Mouse (Mus musculus): ENCODE results near the gene Prss22. TPM values are rescaled to one million over a fixed set of nuclear protein-coding genes. Genes with fewer than 3 reads are reported as not detected.

Prss22 gene
- not detected in 2 replicates for polyA plus RNA-seq (2012; rRNA removed)

GRCm38 (mm10) chr17:23997901-23998300 lies at the start of gene Prss22:
Gene Prss22, minus strand, starts transcription at chr17:23998100.

GRCm38 (mm10) chr17:24037844-24038243 lies 39.9 kb upstream of the Prss22 start, which contains the start of gene Prss27:
Gene Prss27, plus strand, starts transcription at chr17:24038144.

GRCm38 (mm10) chr17:23980297-23980909 lies 17.5 kb downstream of the Prss22 start, which contains the start of gene Prss30:
Gene Prss30, minus strand, starts transcription at chr17:23980566.

DNA sequence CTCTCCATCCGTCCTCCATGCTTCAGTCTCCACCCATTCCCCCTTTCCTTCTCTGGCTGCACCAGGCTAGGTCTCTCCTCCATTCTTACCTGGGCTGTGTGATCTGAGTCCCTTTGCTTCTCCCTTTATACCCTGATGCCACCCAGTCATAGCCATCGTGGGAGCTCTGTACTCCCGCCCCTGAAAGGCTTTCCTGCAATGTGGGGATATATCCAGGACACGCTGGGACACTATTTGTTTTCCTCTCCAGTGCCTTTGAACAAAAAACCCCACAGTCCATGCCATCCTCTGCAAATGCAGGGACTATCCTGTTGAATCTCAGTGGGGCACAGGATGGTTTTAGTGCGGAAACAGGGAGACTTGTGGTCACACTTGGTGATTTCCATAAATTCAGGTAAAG lies 42.7 kb downstream of the Prss22 start, which contains the start of gene Sbpl:
TSS of gene Sbpl (minus strand) at position 101 of the 400 bp plus-strand sequence.

Other genes with a start within 250 kb of the Prss22 start
- 30.4 and 32.2 TPM in 2 replicates for gene Flywch1, start 226.5 kb downstream of the Prss22 start, polyA plus RNA-seq (2012; rRNA removed)
- 15.4 and 24.0 TPM in 2 replicates for gene Flywch2, start 212.0 kb downstream of the Prss22 start, polyA plus RNA-seq (2012; rRNA removed)
- gene Srrm2, start 207.6 kb downstream of the Prss22 start, polyA plus RNA-seq (2012; rRNA removed), result 521 and 552 TPM in 2 replicates
- gene Elob, start 169.0 kb downstream of the Prss22 start, polyA plus RNA-seq (2012; rRNA removed), result 551 and 740 TPM in 2 replicates
- 0.24 and 0.87 TPM in 2 replicates for gene Prss33, start 162.0 kb downstream of the Prss22 start, polyA plus RNA-seq (2012; rRNA removed)
- gene Prss32, start 154.2 kb downstream of the Prss22 start, polyA plus RNA-seq (2012; rRNA removed), result 1,354 and 1,658 TPM in 2 replicates
- 1.9 and 6.1 TPM in 2 replicates for gene Prss41, start 153.9 kb downstream of the Prss22 start, polyA plus RNA-seq (2012; rRNA removed)
- gene Prss21, start 130.0 kb downstream of the Prss22 start, polyA plus RNA-seq (2012; rRNA removed), result not detected in 2 replicates
- not detected in 2 replicates for gene Dcpp1, start 117.2 kb downstream of the Prss22 start, polyA plus RNA-seq (2012; rRNA removed)
- not detected in 2 replicates for gene Dcpp2, start 117.2 kb downstream of the Prss22 start, polyA plus RNA-seq (2012; rRNA removed)
- gene Dcpp3, start 80.6 kb downstream of the Prss22 start, polyA plus RNA-seq (2012; rRNA removed), result not detected in 2 replicates
- gene Sbp, start 56.4 kb downstream of the Prss22 start, polyA plus RNA-seq (2012; rRNA removed), result not detected in 2 replicates
- gene Sbpl, start 42.8 kb downstream of the Prss22 start, polyA plus RNA-seq (2012; rRNA removed), result not detected in 2 replicates
- 370 and 486 TPM in 2 replicates for gene Prss30, start 17.5 kb downstream of the Prss22 start, polyA plus RNA-seq (2012; rRNA removed)
- gene Prss27, start 40.0 kb upstream of the Prss22 start, polyA plus RNA-seq (2012; rRNA removed), result 0.93 and 1.4 TPM in 2 replicates
- 49.8 and 73.7 TPM in 2 replicates for gene Kctd5, start 75.4 kb upstream of the Prss22 start, polyA plus RNA-seq (2012; rRNA removed)
- gene Pdpk1, start 152.8 kb upstream of the Prss22 start, polyA plus RNA-seq (2012; rRNA removed), result 16.9 and 17.2 TPM in 2 replicates
- gene Amdhd2, start 165.7 kb upstream of the Prss22 start, polyA plus RNA-seq (2012; rRNA removed), result 85.8 and 87.8 TPM in 2 replicates
- 675 and 920 TPM in 2 replicates for gene Atp6v0c, start 171.6 kb upstream of the Prss22 start, polyA plus RNA-seq (2012; rRNA removed)
- 16.1 and 30.2 TPM in 2 replicates for gene Tbc1d24, start 207.5 kb upstream of the Prss22 start, polyA plus RNA-seq (2012; rRNA removed)
- gene Ntn3, start 211.4 kb upstream of the Prss22 start, polyA plus RNA-seq (2012; rRNA removed), result 1.6 and 2.4 TPM in 2 replicates
- 7.2 and 8.4 TPM in 2 replicates for gene Tedc2, start 222.8 kb upstream of the Prss22 start, polyA plus RNA-seq (2012; rRNA removed)